Mouse (Mus musculus) thymus, postnatal 4 days (tissue): ENCODE results near the gene Cilp.
"Not testable (repeated sequence)": the region's sequence is repeated elsewhere in the genome, so short reads cannot be mapped to it uniquely, and the experiment has no call there.

Experiments
- DNase-seq: peaks from one replicate; pipeline ENCODE4 v3.0.0; 2021

Gene Cilp

DNA sequence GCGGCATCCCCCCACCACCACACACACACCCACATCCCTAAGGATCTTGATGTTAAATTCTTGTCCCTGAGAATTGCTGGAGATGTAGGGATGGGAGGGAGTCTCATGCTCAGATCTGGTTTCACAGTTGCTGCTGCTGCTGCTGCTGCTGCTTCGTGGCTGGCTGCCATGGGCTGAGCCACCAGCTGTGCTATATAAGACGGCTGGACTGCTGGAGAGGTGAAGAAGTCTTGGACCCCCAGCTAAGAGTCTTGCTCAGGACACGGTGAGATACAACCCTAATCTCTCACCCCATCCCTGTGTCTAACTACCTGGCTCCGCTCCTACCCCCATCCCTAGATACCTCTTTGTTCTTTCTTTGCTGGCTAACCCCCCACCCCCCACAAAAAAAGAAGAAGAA, at the start of gene Cilp:
Gene Cilp (plus strand): TSS at position 222 of the 400 bp plus-strand sequence.
- DNase-seq = no peak

DNA sequence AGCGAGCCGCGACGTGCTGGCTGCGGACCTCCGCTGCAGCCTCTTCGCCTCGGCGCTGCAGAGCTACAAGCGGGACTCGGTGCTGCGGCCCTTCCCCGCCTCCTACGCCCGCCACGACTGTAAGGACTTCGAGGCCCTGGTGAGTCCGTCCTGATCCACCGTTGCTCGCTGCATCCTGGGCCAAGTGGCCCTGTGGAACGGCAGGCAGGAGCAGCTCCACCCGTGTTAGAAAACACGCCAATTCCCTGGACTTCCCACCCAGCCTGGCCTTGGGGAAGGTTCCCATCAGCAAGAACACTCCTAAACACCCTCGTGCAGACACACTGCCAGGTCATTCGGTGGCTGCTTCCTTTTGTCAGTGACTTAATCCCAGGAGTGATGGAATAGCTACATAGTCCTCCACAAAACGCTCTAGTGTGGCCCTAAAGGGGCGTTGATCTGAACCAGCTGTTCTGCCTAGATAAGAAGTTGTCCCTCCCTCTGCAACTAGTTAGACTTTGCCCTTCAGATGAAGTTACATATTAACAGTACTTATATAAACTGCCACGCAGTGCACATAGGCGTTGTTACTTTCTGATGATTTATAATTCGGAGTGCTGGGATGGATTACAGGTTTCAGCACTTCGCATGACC, 49.4 kb upstream of the Cilp start:
- DNase-seq = no peak

DNA sequence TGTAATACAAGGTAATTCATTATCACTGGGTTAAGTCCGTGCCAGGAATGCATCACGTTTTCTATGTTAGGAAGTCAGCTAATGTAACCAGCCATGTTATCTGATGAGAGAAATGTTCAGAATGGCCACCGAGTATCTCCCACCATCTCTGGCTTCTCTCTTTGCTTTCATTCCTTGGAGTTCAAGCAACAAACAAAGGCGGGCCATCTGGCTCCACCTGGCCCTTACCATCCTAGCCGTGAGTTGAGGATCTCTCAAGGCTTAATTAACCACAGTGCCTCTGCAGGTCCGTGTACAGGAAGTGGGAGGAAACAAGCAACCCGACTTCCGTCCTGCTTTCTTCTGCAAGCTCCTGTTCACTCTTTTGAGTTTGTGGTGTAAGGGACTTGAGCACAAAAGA, 48.0 kb upstream of the Cilp start:
- peak; percentile 58 for DNase-seq

DNA sequence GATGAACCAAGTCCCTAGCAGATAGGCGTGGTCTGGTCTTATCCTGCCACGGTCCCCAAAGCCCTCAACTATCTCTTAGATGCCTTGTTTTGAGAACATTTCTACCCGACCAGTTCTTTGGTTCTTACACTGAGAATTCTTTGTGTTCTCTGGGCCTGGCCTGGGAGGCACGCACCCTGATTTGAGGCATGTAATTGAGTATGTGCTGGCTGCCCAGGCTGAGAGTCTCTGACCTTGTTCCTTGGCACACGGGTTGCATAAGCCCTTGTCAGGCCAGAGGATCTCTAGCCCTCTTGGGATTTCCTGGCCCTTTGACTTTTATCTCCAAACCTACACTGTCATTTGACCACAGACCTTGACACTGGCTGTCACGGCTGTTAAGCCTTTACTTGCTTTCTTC, 47.3 kb upstream of the Cilp start:
- peak; percentile 36 for DNase-seq

DNA sequence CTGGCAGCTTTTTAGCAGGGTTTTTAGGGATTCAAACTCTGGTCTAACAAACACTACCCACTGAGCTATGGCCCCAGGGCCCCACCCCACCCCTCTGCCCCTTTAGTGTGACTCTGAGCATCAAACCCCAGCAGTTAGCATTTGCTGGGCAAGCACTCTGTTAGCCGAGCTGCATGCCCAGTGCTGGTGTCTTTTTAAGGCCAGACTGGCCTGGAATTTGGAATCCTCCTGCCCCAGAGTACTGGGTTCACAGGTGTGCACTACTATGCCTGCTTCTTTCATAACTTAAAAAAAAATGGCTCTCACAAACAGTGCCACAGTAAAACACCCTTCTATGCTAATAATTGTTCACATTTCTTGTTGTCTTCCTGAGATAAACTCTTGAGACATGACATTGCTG, 46.1 kb upstream of the Cilp start:
- DNase-seq = no peak

DNA sequence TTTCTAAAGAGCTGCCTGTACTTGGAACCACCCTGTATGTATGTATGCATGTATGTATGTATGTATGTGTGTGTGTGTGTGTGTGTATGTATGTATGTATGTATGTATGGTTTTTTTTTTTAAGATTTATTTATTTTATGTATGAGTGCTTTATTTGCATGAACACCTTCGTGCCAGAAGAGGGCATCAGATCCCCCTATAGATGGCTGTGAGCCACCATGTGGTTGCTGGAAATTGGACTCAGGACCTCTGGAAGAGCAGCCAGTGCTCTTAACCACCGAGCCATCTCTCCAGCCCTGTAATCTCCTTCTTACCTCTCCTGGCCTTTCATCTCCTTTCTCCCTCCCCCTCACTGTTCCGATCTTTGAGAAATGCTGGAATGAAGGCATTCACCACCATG, 44.6 kb upstream of the Cilp start:
- DNase-seq = not testable (repeated sequence)

DNA sequence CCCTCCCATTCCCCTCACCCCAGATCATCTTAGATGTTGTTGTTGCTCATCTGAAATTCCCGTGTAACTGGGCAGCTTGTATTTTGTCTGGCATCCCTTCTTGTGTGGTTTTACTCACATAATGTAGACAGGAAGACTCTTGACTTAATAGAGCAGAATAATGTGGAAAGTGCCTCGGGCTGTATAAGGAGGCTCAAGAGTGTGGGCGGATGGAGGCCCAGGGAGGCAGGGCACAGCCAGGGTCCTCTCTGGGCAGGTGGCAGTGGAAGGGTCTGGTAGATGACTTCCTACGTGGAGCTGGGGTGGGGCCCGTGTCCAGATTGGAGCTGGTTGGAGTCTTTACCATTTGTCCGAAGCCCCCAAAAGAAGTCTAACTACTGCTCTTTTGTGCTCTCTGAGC, 41.1 kb upstream of the Cilp start:
- no peak for DNase-seq

DNA sequence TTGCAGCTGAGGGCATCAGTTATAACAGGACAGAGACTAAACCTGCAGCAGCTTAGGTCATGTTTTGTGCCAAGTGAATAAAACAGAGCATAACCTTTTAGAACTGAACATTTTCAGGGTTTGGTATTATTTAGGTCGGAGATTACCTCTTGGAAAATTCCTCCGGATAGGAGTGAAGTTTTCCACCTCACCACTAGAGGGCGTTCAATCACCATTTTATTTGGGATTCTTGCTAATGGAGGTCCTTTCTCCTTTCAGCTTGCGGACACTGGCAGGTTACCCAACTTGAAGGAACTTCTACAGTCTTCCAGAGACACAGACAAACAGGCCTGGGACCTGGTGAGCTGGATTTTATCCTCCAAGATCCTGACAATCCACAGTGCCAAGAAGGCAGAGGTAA, 39.2 kb upstream of the Cilp start:
- peak; percentile 39 for DNase-seq

DNA sequence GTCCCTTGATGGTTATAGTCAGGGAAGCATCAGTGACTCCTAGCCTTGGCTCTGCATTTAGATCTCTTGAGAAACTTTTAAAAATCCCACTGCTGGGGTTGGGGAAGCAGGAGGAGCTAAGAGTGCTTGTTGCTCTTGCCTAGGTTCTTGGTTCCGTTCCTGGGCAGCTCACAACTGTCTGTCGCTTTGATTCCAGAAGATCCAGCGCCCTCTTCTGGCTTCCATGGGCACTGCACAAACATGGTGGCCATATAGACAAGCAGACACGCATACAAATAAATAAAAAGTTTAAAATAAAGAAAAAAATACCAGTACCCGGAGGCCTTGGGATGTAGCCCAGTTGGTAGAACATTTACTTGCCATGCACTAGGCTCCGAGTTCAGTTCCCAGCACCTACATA, 34.7 kb upstream of the Cilp start:
- DNase-seq = no peak

DNA sequence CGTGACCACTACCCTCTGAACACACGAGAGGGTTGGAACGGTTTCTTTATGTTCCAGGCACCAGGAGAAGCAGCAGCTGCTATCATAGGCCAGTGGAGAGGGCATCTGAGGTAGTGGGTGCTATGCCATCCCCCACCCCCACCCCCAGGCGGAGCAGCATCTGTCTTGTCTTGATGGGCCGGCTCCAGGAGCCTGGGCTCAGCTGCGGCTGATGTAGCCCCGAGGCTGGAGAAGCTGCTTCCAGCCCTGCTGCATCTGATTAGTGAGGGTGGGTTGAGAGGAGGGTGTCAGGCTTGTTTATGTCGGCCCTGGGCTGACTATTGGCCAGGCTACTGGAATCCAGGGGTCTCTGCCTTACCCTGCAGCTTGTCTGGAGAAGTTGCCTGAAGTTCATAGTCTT, 33.7 kb upstream of the Cilp start:
- DNase-seq = no peak

DNA sequence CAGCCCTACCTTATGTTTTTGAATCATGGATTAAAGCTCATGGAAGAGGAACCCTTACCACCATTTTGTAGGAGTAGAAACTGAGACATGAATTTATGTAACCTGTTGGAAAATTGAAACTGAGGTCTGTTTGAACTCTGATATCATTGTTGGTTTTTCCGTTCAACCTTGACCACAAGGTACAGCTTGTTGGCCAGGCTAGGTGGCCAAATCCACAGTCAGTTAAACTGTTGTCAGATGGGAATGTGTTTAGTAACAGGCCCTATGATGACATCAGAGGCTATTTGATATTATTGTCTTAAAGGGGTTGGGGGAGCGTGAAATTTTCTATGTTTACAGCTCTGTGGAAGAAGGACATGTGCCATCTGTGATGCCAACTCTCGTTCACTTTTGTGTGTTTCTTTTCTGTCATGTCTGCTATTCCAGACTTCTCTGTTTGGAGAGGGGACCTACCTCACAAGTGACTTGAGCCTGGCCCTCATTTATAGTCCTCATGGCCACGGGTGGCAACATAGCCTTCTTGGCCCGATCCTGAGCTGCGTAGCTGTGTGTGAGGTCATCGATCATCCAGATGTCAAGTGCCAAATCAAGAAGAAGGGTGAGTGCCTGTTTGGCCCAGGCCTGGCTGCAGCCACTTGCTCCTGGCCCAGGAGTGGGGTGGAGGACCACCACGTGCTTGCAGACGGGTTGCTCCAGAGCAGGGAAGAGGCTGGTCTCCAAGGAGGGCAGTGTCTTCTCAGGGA, 31.6 kb upstream of the Cilp start:
- no peak for DNase-seq

DNA sequence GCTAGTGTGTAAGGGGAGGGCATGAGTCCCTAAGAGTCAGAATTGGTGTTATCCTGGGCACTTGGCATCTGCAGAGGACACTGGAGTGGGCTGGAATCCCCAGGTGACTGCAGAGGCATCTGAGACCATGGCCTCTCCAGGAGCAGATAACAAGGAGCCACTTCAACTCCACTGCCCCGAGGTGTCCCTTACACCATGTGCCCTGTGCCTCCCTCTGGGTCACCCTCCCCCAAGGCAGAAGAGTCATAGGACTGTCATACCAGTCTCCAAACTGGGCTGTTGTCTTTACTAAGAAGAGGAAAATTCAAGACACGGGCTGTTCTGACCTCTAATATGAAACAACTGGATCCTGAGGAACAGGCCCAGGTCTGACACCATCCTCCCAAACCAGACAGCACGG, 30.2 kb upstream of the Cilp start:
- no peak for DNase-seq

DNA sequence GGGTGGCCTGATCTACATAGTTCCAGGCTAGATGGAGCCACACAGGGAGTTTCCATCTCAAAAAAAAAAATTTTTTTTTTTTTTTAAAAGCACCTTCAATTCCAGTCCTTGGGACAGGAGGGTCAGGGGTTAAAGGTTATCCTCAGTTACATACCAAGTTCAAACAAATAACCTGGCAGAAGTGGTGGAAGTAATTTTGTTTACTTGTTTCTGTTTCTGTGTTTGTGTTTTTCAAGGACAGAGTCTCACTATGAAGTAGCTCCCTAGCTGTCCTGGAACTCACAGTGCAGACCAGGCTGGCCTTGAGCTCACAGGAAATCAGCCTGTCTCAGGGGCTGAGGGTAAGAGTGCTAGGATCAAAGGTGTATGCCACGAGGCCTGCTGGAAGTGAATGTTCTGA, 29.4 kb upstream of the Cilp start:
- DNase-seq = no peak

DNA sequence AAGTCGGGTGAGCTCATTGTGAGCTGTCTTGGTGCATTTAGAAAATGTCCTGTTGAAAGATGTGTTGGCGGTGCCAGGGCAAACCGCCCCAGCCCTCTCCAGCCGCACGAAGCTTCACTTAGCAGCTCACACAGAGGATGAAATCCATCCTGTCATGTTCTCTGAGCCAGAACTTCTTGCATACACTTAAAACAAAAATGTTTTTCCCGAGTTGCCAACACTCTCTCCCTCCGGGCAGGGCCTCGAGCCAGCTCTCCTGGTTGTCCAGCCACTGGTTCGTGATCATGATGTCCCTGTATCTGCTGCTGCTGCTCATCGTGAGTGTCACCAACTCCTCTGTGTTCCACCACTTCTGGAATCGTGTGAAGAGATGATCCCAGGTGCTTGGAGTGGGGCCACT, 27.4 kb upstream of the Cilp start:
- no peak for DNase-seq

DNA sequence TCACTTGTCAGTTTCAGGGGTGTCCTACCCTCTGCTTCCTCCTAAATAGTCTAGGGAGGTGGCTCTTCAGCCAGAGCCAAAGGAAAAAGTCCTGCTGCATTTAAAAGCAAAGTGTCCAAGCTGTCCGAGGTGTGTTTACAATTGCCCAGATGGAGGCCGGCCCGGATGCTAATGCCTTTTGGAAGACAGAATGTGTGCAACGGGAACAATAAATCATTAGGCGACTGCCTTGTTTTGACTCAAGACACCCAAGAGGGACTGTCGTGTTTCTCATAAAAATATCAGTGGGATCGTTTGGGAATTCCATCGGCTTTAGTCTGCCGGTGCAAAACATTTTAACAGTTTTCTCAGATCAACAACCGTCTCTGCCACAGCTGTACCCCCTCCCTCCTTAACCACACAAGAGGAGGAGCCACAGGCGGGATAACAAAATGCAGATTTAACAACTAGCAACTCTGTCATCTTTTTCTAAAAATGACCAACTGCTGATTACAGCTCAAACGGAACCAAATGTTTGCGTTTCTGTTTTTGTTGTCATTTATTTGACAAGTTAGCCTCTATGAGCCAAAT, 26.7 kb upstream of the Cilp start:
- DNase-seq = peak; percentile 37

DNA sequence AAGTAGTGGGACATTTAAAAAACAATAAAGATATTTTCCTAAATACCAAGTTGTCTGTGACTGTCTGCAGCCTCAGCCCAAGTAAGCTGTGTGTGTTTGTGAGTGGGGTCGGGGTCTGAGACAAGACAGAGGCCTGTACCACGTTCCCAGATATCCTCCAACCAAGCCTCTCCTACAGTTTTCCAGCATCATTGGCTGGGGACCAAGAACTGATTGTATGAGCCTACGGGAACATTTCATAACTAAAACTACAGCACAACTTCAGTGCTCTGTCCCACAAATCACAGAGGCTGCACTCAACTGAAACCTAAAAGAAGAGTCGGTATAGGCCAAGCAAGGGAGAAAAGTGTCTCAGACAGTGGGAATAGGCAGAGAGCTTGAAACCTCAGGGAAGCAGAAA, 25.8 kb upstream of the Cilp start:
- DNase-seq = no peak

DNA sequence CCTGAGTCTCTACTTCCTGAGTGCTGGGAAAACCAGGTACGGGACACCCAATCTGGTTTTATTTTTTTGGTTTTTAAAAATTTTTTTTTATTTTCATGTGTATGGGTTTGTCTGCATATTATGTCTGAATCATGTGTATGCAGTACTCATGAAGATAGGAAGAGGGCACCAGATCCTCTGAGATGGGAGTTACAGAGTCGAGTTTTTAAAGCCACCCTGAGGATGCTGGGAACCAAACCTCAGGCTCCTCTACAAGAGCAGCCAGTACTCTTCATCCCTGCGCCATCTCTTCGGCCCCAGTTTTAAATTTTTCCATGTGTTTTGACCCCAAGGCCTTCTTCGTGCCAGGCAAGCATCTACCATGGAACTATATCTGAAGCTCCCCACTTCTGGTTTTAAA, 25.2 kb upstream of the Cilp start:
- no peak for DNase-seq

DNA sequence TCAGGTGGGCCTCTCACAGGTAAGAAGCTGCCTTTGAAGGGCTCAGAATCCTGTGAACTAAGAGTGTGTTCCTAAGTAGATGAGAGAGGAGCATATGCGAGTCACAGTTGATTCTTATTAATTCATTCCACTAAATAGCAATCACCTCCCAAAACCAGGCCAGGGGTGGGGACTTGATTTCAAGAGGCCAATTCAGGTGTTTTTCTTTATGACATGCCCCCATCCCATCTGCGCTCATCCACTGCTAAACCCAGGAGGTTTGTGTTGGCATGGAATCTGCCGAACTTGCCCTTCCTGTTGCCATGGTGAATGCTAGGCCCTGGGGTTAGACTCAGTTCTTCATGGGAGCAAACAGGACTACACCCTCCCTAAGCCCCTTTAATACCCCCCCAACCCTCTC, 24.4 kb upstream of the Cilp start:
- DNase-seq = no peak

DNA sequence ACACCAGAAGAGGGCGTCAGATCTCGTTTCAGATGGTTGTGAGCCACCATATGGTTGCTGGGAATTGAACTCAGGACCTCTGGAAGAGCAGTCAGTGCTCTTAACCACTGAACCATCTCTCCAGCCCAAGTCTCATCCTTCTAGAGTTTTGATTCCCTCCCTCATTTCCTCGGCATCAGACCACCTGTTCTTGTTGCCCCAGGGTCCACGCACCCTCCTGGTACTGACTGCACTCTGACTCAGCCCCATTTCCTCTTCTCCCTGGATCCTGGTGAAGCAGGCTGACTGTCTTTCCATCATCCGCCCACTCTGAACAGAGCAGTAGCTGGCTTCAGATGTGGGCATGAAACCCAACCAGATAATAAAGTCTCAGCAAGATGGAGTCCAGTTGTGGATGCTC, 23.0 kb upstream of the Cilp start:
- no peak for DNase-seq

DNA sequence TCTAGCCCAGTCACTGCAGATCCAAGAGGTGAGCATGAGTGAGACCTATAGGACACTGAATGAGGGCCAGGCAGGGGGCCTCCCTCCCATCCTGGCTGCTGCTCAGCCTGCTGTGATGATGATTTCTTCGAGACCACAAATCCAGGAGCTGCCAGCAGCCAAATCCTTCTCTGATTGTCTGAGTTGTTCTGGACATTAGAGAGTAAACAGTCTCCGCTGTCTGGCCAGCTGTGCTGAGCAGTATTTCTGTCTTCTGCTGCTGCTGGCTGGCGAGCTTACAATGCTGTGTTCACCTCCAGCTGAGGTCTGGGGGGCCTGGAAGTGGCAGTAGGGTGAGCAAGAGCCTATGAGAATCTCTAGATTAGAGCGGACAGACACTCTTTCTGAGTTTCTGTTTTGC, 21.7 kb upstream of the Cilp start:
- no peak for DNase-seq

DNA sequence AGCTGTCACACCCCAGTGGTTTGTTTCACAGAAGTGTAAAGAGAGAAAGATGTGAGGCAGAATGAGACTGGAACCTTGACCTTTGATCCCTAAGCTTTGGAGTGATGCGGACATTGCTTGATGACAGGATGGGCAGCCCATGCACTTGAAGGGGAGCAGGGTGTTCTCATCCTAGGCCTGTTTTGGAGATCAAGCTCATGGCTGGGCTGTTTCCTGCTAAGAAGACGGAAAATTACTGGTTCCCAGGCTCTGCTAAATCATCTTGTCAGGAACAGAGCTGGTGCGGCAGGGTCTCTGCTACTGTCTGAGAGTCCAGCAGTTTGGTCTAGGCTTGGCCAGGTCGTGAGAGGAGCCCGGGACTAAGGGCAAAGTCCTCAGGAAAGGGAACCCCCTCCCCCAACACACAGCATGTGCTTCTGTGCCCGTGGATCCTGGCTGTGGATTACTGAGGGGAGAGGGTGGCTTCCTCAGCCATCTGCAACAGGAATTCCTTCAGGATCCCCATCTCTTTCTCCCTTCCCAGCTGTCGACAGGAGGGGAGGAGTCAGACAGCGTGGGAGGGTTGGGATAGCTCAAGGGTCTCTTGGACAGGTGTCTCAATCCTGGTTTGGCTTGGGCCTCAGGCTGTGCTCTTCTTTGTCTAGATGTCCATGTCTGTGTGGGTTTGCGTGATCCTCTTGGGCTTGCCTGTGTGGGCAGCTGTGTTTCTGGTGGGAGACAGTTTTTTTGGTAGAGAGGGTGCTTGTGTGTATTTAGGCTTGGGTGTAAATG, 20.8 kb upstream of the Cilp start:
- no peak for DNase-seq

DNA sequence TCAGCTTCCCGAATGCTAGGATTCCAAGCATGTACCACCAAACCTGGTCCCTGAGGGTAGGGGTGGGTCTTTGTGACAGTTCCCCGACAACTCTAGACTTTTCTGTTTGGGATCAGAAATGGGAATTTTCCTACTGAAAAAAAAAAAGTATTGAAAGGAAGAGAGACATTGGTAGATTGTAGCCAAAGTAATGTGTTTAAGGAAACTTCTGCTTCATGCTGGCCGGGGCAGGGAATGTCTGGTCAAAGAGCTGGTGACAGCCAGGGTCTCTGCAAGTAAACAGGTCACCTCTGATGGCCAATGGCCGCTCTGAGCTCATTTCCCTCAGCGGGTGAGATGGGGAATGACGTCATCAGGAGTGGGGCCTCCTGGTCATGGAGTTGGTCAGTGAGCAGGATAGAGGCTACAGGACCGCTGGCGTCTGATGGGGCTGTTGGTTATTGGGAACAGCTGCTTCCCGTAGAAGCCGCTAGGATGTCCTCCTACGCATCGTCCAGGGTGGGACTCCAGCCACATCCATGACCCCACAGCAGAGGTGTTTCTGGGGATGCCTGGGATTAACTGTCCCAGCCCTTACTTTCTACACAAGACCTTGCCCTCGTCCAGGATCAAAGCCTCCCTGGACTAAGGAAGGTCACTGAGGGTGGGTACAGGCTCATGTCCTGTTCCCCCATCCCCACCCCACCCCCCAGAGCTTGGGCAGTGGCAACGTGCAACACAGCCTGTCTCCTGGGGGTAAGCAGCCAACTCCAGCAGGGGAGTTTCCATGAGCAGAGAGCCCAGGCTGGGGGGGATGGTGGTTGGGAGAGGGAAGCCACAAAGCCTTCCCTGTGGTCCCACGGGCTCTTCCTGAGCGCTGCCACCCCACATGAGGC, 17.2 kb upstream of the Cilp start:
- DNase-seq = no peak

DNA sequence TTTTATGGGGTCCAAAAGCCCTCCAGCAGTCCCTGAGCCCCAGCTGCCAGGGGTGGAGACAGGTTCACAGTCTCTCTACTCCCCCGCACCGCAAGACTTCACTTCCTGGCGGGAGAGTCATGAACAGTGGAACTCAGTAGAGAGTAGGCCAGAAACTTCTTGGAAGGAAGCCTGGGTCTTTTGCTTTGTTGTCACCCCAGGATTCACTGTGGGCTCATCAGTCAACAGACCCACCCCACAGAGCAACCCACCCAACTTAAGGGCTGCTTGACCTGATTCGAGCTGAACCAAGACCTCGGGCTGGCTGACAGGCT, 16.6 kb upstream of the Cilp start:
- peak; percentile 56 for DNase-seq
